Mouse (Mus musculus): ENCODE data around the gene 2310030G06Rik. TPM values are rescaled to one million over a fixed set of nuclear protein-coding genes. Genes with fewer than 3 reads are reported as not detected.

Gene 2310030G06Rik
- polyA plus RNA-seq, 1 experiment from 2014 or later: 2.6 TPM

- no peaks in the 10 kb centered on the region for H3K9me3 ChIP-seq (replicated peaks)
- H3K4me3 ChIP-seq: 0 out of 2 replicates have a peak overlapping the region, but pooled peaks have one; percentile 4
- no peaks in the 10 kb centered on the region for H3K27me3 ChIP-seq (ENCODE audit: low read depth, poor library complexity, severe bottlenecking)
- H3K27ac ChIP-seq: peak overlapping the region; percentile 37
- WGBS: 19% methylated on average over 12 of the region's 12 CpGs
- no peak for DNase-seq (ENCODE audit: low spot score)
- H3K4me1 ChIP-seq: peaks cover 49% of the 10 kb centered on the region
- H3K36me3 ChIP-seq: peaks cover 61% of the 10 kb centered on the region
These were observed 25.3 kb downstream of the 2310030G06Rik start for GRCm38 (mm10) chr9:50721061-50721460.

- no peak overlapping the region for H3K4me3 ChIP-seq
- H3K9me3 ChIP-seq (replicated peaks): no peaks in the 10 kb centered on the region
- no peak overlapping the region for H3K27ac ChIP-seq
- WGBS: 91% methylated on average over 4 of the region's 4 CpGs
- DNase-seq (ENCODE audit: low spot score): no peak
- H3K4me1 ChIP-seq: peaks cover 38% of the 10 kb centered on the region
- H3K27me3 ChIP-seq (ENCODE audit: low read depth, poor library complexity, severe bottlenecking): no peaks in the 10 kb centered on the region
- peaks cover 68% of the 10 kb centered on the region for H3K36me3 ChIP-seq
These were observed 27.5 kb downstream of the 2310030G06Rik start for GRCm38 (mm10) chr9:50718878-50719277.

GRCm38 (mm10) chr9:50714188-50714587 is 32.1 kb downstream of the 2310030G06Rik start:
- 52% methylated on average over 4 of the region's 4 CpGs for WGBS
- peaks cover 66% of the 10 kb centered on the region for H3K36me3 ChIP-seq
- H3K27ac ChIP-seq: no peak overlapping the region
- no peak overlapping the region for H3K4me3 ChIP-seq
- no peaks in the 10 kb centered on the region for H3K27me3 ChIP-seq (ENCODE audit: low read depth, poor library complexity, severe bottlenecking)
- no peak for DNase-seq (ENCODE audit: low spot score)
- H3K9me3 ChIP-seq (replicated peaks): no peaks in the 10 kb centered on the region
- peaks cover 13% of the 10 kb centered on the region for H3K4me1 ChIP-seq

GRCm38 (mm10) chr9:50711337-50711736 is 35.0 kb downstream of the 2310030G06Rik start:
- 93% methylated on average over 4 of the region's 4 CpGs for WGBS
- Histone ChIP-seq H3K4me3 (no peak overlapping the region), H3K27me3 (ENCODE audit: low read depth, poor library complexity, severe bottlenecking) (no peaks in the 10 kb centered on the region), H3K27ac (no peak overlapping the region), H3K9me3 (replicated peaks) (no peaks in the 10 kb centered on the region), H3K4me1 (peaks cover 13% of the 10 kb centered on the region), H3K36me3 (peaks cover 66% of the 10 kb centered on the region)
- no peak for DNase-seq (ENCODE audit: low spot score)

GRCm38 (mm10) chr9:50709108-50709507 is 37.2 kb downstream of the 2310030G06Rik start:
- Histone ChIP-seq H3K36me3 (peaks cover 71% of the 10 kb centered on the region), H3K9me3 (replicated peaks) (no peaks in the 10 kb centered on the region), H3K4me3 (no peak overlapping the region), H3K4me1 (peaks cover 4% of the 10 kb centered on the region), H3K27ac (no peak overlapping the region), H3K27me3 (ENCODE audit: low read depth, poor library complexity, severe bottlenecking) (no peaks in the 10 kb centered on the region)
- WGBS: 31% methylated on average over 2 of the region's 2 CpGs
- DNase-seq (ENCODE audit: low spot score): peak; percentile 54

- Histone ChIP-seq H3K9me3 (replicated peaks) (no peaks in the 10 kb centered on the region), H3K36me3 (peaks cover 93% of the 10 kb centered on the region), H3K27ac (no peak overlapping the region), H3K4me1 (no peaks in the 10 kb centered on the region), H3K4me3 (no peak overlapping the region), H3K27me3 (ENCODE audit: low read depth, poor library complexity, severe bottlenecking) (peaks cover 14% of the 10 kb centered on the region)
- 66% methylated on average over 6 of the region's 6 CpGs for WGBS
- no peak for DNase-seq (ENCODE audit: low spot score)
These were observed 41.4 kb downstream of the 2310030G06Rik start for GRCm38 (mm10) chr9:50704907-50705306.

DNA sequence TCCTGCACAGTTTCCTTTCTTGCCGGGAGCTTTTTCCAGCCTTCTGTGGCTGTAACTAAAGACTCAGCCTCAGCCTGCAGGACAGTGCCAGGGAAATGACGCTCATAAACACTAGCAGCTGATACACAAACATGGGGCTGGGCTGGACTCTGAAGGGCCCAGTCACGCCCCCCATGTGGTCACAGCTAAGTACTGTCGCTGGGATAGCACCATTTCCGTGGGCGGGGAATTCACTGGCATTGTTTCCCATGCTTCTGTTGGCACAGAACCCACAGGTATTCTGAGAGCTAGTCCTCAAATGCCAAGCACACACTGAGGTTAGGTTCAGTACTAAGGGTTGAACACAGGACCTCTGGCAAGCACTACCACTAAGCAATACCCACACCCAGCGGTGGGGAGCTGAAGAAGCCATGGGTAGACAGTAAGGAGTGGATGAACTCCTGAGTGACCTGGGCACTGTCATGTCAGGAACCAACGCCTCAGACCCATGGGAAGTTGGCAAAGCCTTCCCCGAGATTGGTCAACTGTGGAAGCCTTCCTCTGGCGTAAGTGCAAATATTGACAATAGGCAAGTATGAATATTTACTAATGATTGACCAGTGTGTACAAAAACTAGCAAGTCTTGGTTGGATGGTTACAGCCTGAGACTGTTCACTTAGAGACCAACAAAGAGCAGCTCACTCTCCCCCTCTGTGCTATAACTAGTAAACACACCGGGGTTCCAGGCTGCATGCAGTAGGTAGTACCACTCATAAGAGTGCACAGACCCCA is 45.2 kb downstream of the 2310030G06Rik start:
- H3K9me3 ChIP-seq (replicated peaks): no peaks in the 10 kb centered on the region
- H3K4me3 ChIP-seq: no peak overlapping the region
- H3K27ac ChIP-seq: no peak overlapping the region
- H3K36me3 ChIP-seq: peaks cover 68% of the 10 kb centered on the region
- peaks cover 32% of the 10 kb centered on the region for H3K27me3 ChIP-seq (ENCODE audit: low read depth, poor library complexity, severe bottlenecking)
- H3K4me1 ChIP-seq: peaks cover 25% of the 10 kb centered on the region
- DNase-seq (ENCODE audit: low spot score): no peak
- 63% methylated on average over 11 of the region's 11 CpGs for WGBS

DNA sequence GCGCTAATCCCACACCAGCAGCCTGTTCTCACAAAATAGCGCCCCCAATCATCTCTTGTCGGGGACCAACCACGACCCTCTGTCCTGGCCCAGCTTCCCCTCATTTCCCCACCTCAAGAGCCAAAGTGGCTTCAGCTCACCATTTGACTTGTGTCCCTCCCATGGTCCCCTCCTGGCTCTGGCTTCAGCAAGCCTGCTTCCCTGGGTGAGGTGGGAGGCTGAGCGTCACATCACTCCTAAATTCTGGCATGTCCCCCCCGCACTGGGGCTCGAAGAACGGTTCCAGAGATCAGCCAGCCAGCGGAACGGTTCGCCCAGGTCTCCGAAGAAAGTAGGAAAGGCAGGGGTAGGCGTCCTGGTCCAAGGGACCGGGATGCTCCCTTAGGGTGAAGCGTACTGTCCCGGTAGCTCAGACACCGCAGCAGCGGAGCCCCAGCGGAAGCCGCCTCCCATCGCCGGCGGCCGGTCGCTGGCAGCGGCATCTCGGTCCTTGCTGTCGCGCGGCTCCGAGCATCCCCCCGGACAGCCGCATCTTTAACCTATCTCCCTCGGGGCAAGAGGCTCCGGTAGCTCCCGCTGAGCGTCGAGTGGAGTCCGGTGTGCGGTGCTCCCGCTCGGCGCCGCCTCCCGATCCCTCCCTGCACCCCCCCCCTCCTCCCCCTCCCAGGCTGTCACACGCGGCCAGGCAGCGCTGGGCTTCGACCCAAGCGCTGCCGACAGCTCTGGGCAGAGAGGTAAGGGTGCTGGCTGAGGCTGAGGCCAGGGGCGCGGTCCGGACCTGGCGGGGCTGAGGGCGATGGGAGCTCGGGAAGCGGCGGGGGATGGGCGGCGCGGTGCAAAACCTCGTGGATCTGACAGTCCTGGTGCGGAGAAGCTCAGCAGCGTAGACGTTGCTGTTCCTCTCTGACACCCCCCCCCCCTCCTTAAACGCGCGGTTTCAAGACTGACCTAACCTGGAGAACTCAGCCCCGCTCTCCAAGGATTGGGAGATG is 47.6 kb downstream of the 2310030G06Rik start:
- Histone ChIP-seq H3K36me3 (peaks cover 66% of the 10 kb centered on the region), H3K27ac (peak overlapping the region; percentile 76), H3K4me3 (peak overlapping the region; percentile 63), H3K9me3 (replicated peaks) (no peaks in the 10 kb centered on the region), H3K27me3 (ENCODE audit: low read depth, poor library complexity, severe bottlenecking) (peaks cover 32% of the 10 kb centered on the region), H3K4me1 (peaks cover 25% of the 10 kb centered on the region)
- WGBS: 1% methylated on average over 68 of the region's 70 CpGs
- DNase-seq (ENCODE audit: low spot score): peak; percentile 54

- H3K27me3 ChIP-seq (ENCODE audit: low read depth, poor library complexity, severe bottlenecking): peaks cover 32% of the 10 kb centered on the region
These were observed 48.7 kb downstream of the 2310030G06Rik start for GRCm38 (mm10) chr9:50697706-50698041.

DNA sequence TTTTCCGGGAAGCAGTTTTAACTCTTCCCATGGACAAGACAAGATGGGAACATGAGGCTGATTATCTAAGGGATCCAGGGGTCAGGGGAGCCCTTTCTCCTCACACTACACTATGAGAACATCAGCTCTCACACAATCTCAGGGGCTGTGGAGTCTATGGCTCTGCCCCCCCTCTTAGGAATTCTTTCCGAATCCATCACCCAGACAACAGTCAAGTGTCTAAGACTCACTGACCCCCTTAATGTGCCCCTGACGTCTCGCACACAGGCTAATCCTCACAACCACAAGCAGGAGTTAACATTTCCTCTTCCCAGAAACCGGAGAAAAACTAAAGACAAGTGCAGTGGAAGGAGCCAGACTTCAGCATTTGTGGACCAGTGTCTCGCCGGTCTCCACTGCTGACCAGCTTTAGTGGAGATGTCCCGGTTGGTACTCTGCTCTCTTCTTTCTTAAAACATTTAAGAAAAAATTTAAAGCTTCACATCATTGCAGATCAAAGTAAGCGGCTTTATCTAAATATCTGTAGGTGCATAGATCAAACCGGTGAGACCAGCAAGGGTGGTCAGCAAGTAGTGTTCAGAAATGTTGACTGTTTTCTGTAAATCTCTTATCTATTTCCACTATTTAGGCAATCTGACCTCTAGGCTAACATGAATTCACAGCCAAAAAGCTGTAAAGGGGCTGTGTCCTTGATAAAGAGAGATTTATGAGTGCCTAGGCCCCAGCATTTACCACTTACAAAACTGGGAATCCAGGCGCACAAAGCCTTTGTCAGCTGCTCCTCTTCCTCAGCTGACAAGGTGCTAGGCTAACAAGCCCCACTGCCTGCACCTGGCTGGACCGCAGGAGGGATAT is 49.3 kb downstream of the 2310030G06Rik start:
- DNase-seq (ENCODE audit: low spot score): no peak
- Histone ChIP-seq H3K4me3 (peak overlapping the region; percentile 63), H3K27me3 (ENCODE audit: low read depth, poor library complexity, severe bottlenecking) (peaks cover 32% of the 10 kb centered on the region), H3K36me3 (peaks cover 65% of the 10 kb centered on the region), H3K27ac (peak overlapping the region; percentile 68; the same call in 1 of the 2 replicates), H3K9me3 (replicated peaks) (no peaks in the 10 kb centered on the region), H3K4me1 (peaks cover 25% of the 10 kb centered on the region)
- 67% methylated on average over 12 of the region's 12 CpGs for WGBS

More at GRCm38 (mm10) chr9:50697706-50698041, 48.7 kb downstream of the 2310030G06Rik start:
- H3K27ac ChIP-seq: peak overlapping the region; percentile 68; the same call in 1 of the 2 replicates
- peak overlapping the region; percentile 63 for H3K4me3 ChIP-seq
- peaks cover 25% of the 10 kb centered on the region for H3K4me1 ChIP-seq
- 4% methylated on average over 12 of the region's 12 CpGs for WGBS
- peaks cover 66% of the 10 kb centered on the region for H3K36me3 ChIP-seq
- H3K9me3 ChIP-seq (replicated peaks): no peaks in the 10 kb centered on the region
- peak; percentile 59 for DNase-seq (ENCODE audit: low spot score)

GRCm38 (mm10) chr9:50695153-50695552 is 51.2 kb downstream of the 2310030G06Rik start:
- Histone ChIP-seq H3K27ac (no peak overlapping the region), H3K27me3 (ENCODE audit: low read depth, poor library complexity, severe bottlenecking) (peaks cover 20% of the 10 kb centered on the region), H3K36me3 (peaks cover 61% of the 10 kb centered on the region), H3K9me3 (replicated peaks) (no peaks in the 10 kb centered on the region), H3K4me3 (no peak overlapping the region), H3K4me1 (peaks cover 25% of the 10 kb centered on the region)
- 88% methylated on average over 6 of the region's 6 CpGs for WGBS
- DNase-seq (ENCODE audit: low spot score): no peak

DNA sequence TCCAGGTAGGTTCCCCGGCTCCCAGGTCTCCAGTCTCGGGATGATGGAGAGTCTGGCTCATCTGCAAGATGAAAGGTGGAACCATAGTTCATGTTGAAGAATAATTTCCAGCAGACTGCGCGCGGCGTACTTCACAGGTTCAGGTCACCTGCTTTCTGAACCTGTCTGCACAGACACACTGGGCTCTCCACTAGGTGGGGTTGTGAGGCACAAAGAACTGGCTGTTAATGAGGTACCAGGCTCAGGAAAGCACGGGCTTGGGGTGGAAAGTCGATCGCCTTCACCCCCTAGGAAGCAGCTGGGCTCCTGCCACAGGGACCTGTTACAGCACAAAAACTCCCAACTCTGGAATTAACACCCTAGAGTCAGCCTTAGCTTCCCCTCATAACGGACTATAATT is 52.7 kb downstream of the 2310030G06Rik start:
- Histone ChIP-seq H3K36me3 (peaks cover 73% of the 10 kb centered on the region), H3K4me3 (no peak overlapping the region), H3K27me3 (ENCODE audit: low read depth, poor library complexity, severe bottlenecking) (peaks cover 5% of the 10 kb centered on the region; the same call in 1 of the 2 replicates), H3K27ac (no peak overlapping the region), H3K4me1 (peaks cover 14% of the 10 kb centered on the region), H3K9me3 (replicated peaks) (no peaks in the 10 kb centered on the region)
- WGBS: 21% methylated on average over 10 of the region's 10 CpGs
- DNase-seq (ENCODE audit: low spot score): peak; percentile 56
